Mouse (Mus musculus) embryonic facial prominence, embryonic 13.5 days (tissue): Measurements from ENCODE around the gene Gjc3. TPM values are rescaled to one million over a fixed set of nuclear protein-coding genes. Genes with fewer than 3 reads are reported as not detected.
"Not testable (repeated sequence)": the region's sequence is repeated elsewhere in the genome, so short reads cannot be mapped to it uniquely, and the experiment has no call there.

Source experiments
- ATAC-seq: fragments of 200-750 bp; cut with Nextera tagmentation; 2 replicates; pipeline ENCODE4 v1.8.0; 2017; ENCODE audit warnings: low read depth; ENCODE audit not compliant: insufficient number of reproducible peaks, insufficient read depth, low FRiP score, low TSS enrichment
- H3K27ac ChIP-seq: fragments of 300-500 bp; sonication (generic); 2 replicates; pipeline ENCODE4 v1.5.1; 2015; ENCODE audit warnings: moderate library complexity, mild to moderate bottlenecking, inconsistent platforms
- H3K27me3 ChIP-seq: fragments of 300-500 bp; sonication (generic); 2 replicates; pipeline ENCODE4 v1.6.1; 2015; ENCODE audit warnings: mild to moderate bottlenecking, inconsistent platforms
- H3K36me3 ChIP-seq: fragments of 300-500 bp; sonication (generic); 2 replicates; pipeline ENCODE4 v1.6.1; 2015; ENCODE audit warnings: mild to moderate bottlenecking, inconsistent platforms
- H3K4me1 ChIP-seq: fragments of 300-500 bp; sonication (generic); 2 replicates; pipeline ENCODE4 v1.6.1; 2015; ENCODE audit warnings: inconsistent platforms
- H3K4me2 ChIP-seq: fragments of 300-500 bp; sonication (generic); 2 replicates; pipeline ENCODE4 v1.6.1; 2015; ENCODE audit warnings: moderate library complexity, mild to moderate bottlenecking, inconsistent platforms
- H3K4me3 ChIP-seq: fragments of 300-500 bp; sonication (generic); 2 replicates; pipeline ENCODE4 v1.5.1; 2015; ENCODE audit warnings: mild to moderate bottlenecking, inconsistent platforms
- H3K9ac ChIP-seq: fragments of 300-500 bp; sonication (generic); 2 replicates; pipeline ENCODE4 v1.6.1; 2015; ENCODE audit warnings: mild to moderate bottlenecking, inconsistent platforms
- H3K9me3 ChIP-seq: fragments of 300-500 bp; sonication (generic); 2 replicates; pipeline ENCODE4 v1.6.1; 2016; ENCODE audit warnings: inconsistent platforms
- WGBS: fragments of 180-500 bp; shearing (Covaris S2); methylation state at CpG from one replicate; pipeline ENCODE4 v1.1.7; 2015; ENCODE audit warnings: mixed read lengths; 5-methylcytosine and 5-hydroxymethylcytosine counted together
- polyA plus RNA-seq: library from polyadenylated mRNA; unstranded; fragments of >200 nt; fragmentation: Nextera tagmentation; extraction: Ambion mirVana; gene quantifications from 2 replicates; pipeline ENCODE4 v1.2.1, GENCODE M21; 2015

Gene Gjc3
- polyA plus RNA-seq, 1 experiment from 2014 or later = 0.46 TPM

- Histone ChIP-seq H3K4me2 (no peak overlapping the region), H3K27ac (no peak overlapping the region), H3K9me3 (no peaks in the 10 kb centered on the region), H3K36me3 (no peaks in the 10 kb centered on the region), H3K4me3 (no peak overlapping the region), H3K9ac (no peak overlapping the region), H3K27me3 (no peaks in the 10 kb centered on the region), H3K4me1 (no peaks in the 10 kb centered on the region)
- WGBS = 37% methylated on average over 6 of the region's 6 CpGs
- no peak for ATAC-seq
Observed at GRCm38 (mm10) chr5:137951218-137951617, 11.7 kb downstream of the Gjc3 start.

GRCm38 (mm10) chr5:137947303-137947702 lies 15.6 kb downstream of the Gjc3 start:
- Histone ChIP-seq H3K36me3 (no peaks in the 10 kb centered on the region), H3K4me1 (no peaks in the 10 kb centered on the region), H3K4me2 (no peak overlapping the region), H3K27me3 (no peaks in the 10 kb centered on the region), H3K27ac (no peak overlapping the region), H3K9me3 (no peaks in the 10 kb centered on the region), H3K9ac (no peak overlapping the region), H3K4me3 (no peak overlapping the region)
- ATAC-seq = no peak

- no peak overlapping the region for H3K9ac ChIP-seq
- no peaks in the 10 kb centered on the region for H3K4me1 ChIP-seq
- no peak overlapping the region for H3K4me2 ChIP-seq
- no peak overlapping the region for H3K27ac ChIP-seq
- WGBS = 84% methylated on average over 1 of the region's 1 CpGs
- no peak for ATAC-seq
- no peaks in the 10 kb centered on the region for H3K9me3 ChIP-seq
- no peaks in the 10 kb centered on the region for H3K27me3 ChIP-seq
- no peaks in the 10 kb centered on the region for H3K36me3 ChIP-seq
- no peak overlapping the region for H3K4me3 ChIP-seq
Observed at GRCm38 (mm10) chr5:137943133-137943532, 19.8 kb downstream of the Gjc3 start.

GRCm38 (mm10) chr5:137940948-137941347 lies 21.9 kb downstream of the Gjc3 start:
- WGBS = 82% methylated on average over 4 of the region's 4 CpGs
- Histone ChIP-seq H3K9ac (no peak overlapping the region), H3K4me1 (no peaks in the 10 kb centered on the region), H3K27ac (no peak overlapping the region), H3K4me2 (no peak overlapping the region), H3K36me3 (no peaks in the 10 kb centered on the region), H3K4me3 (no peak overlapping the region), H3K9me3 (no peaks in the 10 kb centered on the region), H3K27me3 (no peaks in the 10 kb centered on the region)
- ATAC-seq = no peak

GRCm38 (mm10) chr5:137937238-137937637 lies 25.7 kb downstream of the Gjc3 start:
- Histone ChIP-seq H3K4me2 (no peak overlapping the region), H3K4me3 (no peak overlapping the region), H3K4me1 (no peaks in the 10 kb centered on the region), H3K27ac (no peak overlapping the region), H3K9ac (no peak overlapping the region), H3K9me3 (no peaks in the 10 kb centered on the region), H3K36me3 (no peaks in the 10 kb centered on the region), H3K27me3 (no peaks in the 10 kb centered on the region)
- WGBS = 59% methylated on average over 4 of the region's 4 CpGs
- no peak for ATAC-seq

- no peak for ATAC-seq
- 89% methylated on average over 2 of the region's 2 CpGs for WGBS
- no peaks in the 10 kb centered on the region for H3K4me1 ChIP-seq
- no peak overlapping the region for H3K4me3 ChIP-seq
- H3K9ac ChIP-seq = no peak overlapping the region
- no peaks in the 10 kb centered on the region for H3K9me3 ChIP-seq
- no peaks in the 10 kb centered on the region for H3K36me3 ChIP-seq
- no peaks in the 10 kb centered on the region for H3K27me3 ChIP-seq
- H3K4me2 ChIP-seq = no peak overlapping the region
- H3K27ac ChIP-seq = no peak overlapping the region
Observed at GRCm38 (mm10) chr5:137936486-137936885, 26.4 kb downstream of the Gjc3 start.

GRCm38 (mm10) chr5:137933934-137934333 lies 29.0 kb downstream of the Gjc3 start:
- H3K9me3 ChIP-seq, H3K27ac ChIP-seq, ATAC-seq, H3K4me1 ChIP-seq, H3K4me3 ChIP-seq, H3K4me2 ChIP-seq, H3K27me3 ChIP-seq, H3K9ac ChIP-seq, H3K36me3 ChIP-seq: not testable (repeated sequence)
- 66% methylated on average over 2 of the region's 2 CpGs for WGBS

GRCm38 (mm10) chr5:137928439-137928838 lies 34.5 kb downstream of the Gjc3 start:
- Histone ChIP-seq H3K36me3 (no peaks in the 10 kb centered on the region), H3K4me2 (no peak overlapping the region), H3K27ac (no peak overlapping the region), H3K4me3 (no peak overlapping the region), H3K9me3 (no peaks in the 10 kb centered on the region), H3K4me1 (no peaks in the 10 kb centered on the region), H3K27me3 (no peaks in the 10 kb centered on the region), H3K9ac (no peak overlapping the region)
- no peak for ATAC-seq
- WGBS = 79% methylated on average over 11 of the region's 11 CpGs

- no peak for ATAC-seq
- no peaks in the 10 kb centered on the region for H3K27me3 ChIP-seq
- no peaks in the 10 kb centered on the region for H3K9me3 ChIP-seq
- no peaks in the 10 kb centered on the region for H3K36me3 ChIP-seq
- no peak overlapping the region for H3K27ac ChIP-seq
- no peak overlapping the region for H3K4me2 ChIP-seq
- no peak overlapping the region for H3K9ac ChIP-seq
- H3K4me3 ChIP-seq = no peak overlapping the region
- H3K4me1 ChIP-seq = no peaks in the 10 kb centered on the region
Observed at GRCm38 (mm10) chr5:137922171-137922570, 40.7 kb downstream of the Gjc3 start.

- 50% methylated on average over 2 of the region's 2 CpGs for WGBS
- Histone ChIP-seq H3K4me2 (no peak within 1 kb of the TSS), H3K27ac (no peak within 1 kb of the TSS), H3K4me3 (no peak within 1 kb of the TSS), H3K9me3 (no peaks in the 10 kb centered on the region), H3K4me1 (no peaks in the 10 kb centered on the region), H3K27me3 (no peaks in the 10 kb centered on the region), H3K36me3 (no peaks in the 10 kb centered on the region), H3K9ac (no peak within 1 kb of the TSS)
- ATAC-seq = no peak
Observed at GRCm38 (mm10) chr5:137921532-137921931, 41.4 kb downstream of the Gjc3 start, which contains the start of gene Cyp3a13. Gene Cyp3a13 (minus strand): TSS chr5:137921619.

- no peak overlapping the region for H3K9ac ChIP-seq
- ATAC-seq = no peak
- no peak overlapping the region for H3K27ac ChIP-seq
- 59% methylated on average over 6 of the region's 6 CpGs for WGBS
- no peaks in the 10 kb centered on the region for H3K4me1 ChIP-seq
- H3K36me3 ChIP-seq = no peaks in the 10 kb centered on the region
- no peak overlapping the region for H3K4me2 ChIP-seq
- no peak overlapping the region for H3K4me3 ChIP-seq
- no peaks in the 10 kb centered on the region for H3K27me3 ChIP-seq
- H3K9me3 ChIP-seq = no peaks in the 10 kb centered on the region
Observed at GRCm38 (mm10) chr5:137915550-137915949, 47.3 kb downstream of the Gjc3 start.

- Histone ChIP-seq H3K36me3 (no peaks in the 10 kb centered on the region), H3K4me3 (no peak overlapping the region), H3K4me1 (no peaks in the 10 kb centered on the region), H3K9ac (no peak overlapping the region), H3K27ac (no peak overlapping the region), H3K9me3 (no peaks in the 10 kb centered on the region), H3K4me2 (no peak overlapping the region), H3K27me3 (no peaks in the 10 kb centered on the region)
- ATAC-seq = no peak
Observed at GRCm38 (mm10) chr5:137914508-137914907, 48.4 kb downstream of the Gjc3 start.
